In genomic region chr17:26658854-26659572, GRCm38 (mm10) we compare ENCODE assay signal across 19 mouse cellular contexts. TPM values are rescaled to one million over a fixed set of nuclear protein-coding genes. Genes with fewer than 3 reads are reported as not detected.
A peak's percentile ranks its signal among the peaks of the same experiment; 100 is the strongest.
DNase-seq lines count a peak whose midpoint lies in the region; ATAC-seq and TF ChIP-seq lines count a peak whose summit lies in the region.
"Had no signal": no experiment of that assay in that cellular context is flagged by ENCODE, and none has a peak within 500 bp of the region (broad histone marks: within the 10 kb centered on the region; RNA-seq: fewer than 3 reads in every experiment).

No protein-coding gene starts in this region.

- H3K36me3 ChIP-seq in heart, embryonic 14.5 days (ENCODE audit: control insufficient read depth, insufficient read depth, low read length) = peaks cover 33% of the 10 kb centered on the region
- H3K36me3 ChIP-seq in lung, postnatal 0 days (ENCODE audit: insufficient read depth, low read length) = 0 out of 2 replicates have a peak, but pooled peaks cover 5% of the 10 kb centered on the region
- no peaks in the 10 kb centered on the region; the same call in 1 of the 2 replicates for H3K36me3 ChIP-seq in forebrain, embryonic 11.5 days (ENCODE audit: control insufficient read depth, insufficient read depth, low read length)

- H3K27me3 ChIP-seq in cerebellum, adult 2 months (ENCODE audit: control insufficient read depth, insufficient read depth, low read length) = no peaks in the 10 kb centered on the region
- no peaks in the 10 kb centered on the region for H3K27me3 ChIP-seq in heart, embryonic 14.5 days (ENCODE audit: control insufficient read depth, insufficient read depth, low read length)
- H3K27me3 ChIP-seq in lung, postnatal 0 days (replicated peaks; ENCODE audit: insufficient read depth, low read length) = no peaks in the 10 kb centered on the region
- no peaks in the 10 kb centered on the region for H3K27me3 ChIP-seq in forebrain, embryonic 11.5 days (ENCODE audit: control insufficient read depth, insufficient read depth, low read length)
- H3K27me3 ChIP-seq: embryonic facial prominence, embryonic 15.5 days; limb, embryonic 12.5 days; midbrain, embryonic 15.5 days; neural tube, embryonic 12.5 days had no signal

- H3K27ac ChIP-seq in cerebellum, adult 2 months (ENCODE audit: insufficient read depth, low read length) = 0 out of 2 replicates have a peak overlapping the region, but pooled peaks have one; percentile 16
- peak overlapping the region; percentile 20 to 46 for H3K27ac ChIP-seq in heart, embryonic 14.5 days (replicated peaks in 1 of 2; ENCODE audit: control insufficient read depth in 1 of 2, insufficient read depth in 1 of 2, low read depth in 2 of 2, low read length in 2 of 2)
- H3K27ac ChIP-seq in lung, postnatal 0 days (ENCODE audit: low read length) = no peak overlapping the region
- no peak overlapping the region for H3K27ac ChIP-seq in forebrain, embryonic 11.5 days (ENCODE audit: low read depth, low read length)
- H3K27ac ChIP-seq: embryonic facial prominence, embryonic 15.5 days; hindbrain, postnatal 0 days; limb, embryonic 12.5 days; lung, embryonic 15.5 days; midbrain, embryonic 15.5 days; neural tube, embryonic 12.5 days had no signal

- no peak for TF ChIP-seq CTCF in cerebellum, adult 2 months (IDR thresholded peaks at IDR 0.05; ENCODE audit: borderline replicate concordance, insufficient read depth, low read depth, low read length)
- TF ChIP-seq CTCF in lung, postnatal 0 days (IDR thresholded peaks at IDR 0.05) = no peak
- TF ChIP-seq CTCF in lung, adult 2 months (IDR thresholded peaks at IDR 0.05; ENCODE audit: insufficient read depth, low read length) = no peak

- H3K9me3 ChIP-seq in heart, embryonic 14.5 days (ENCODE audit: control insufficient read depth, low read length) = no peaks in the 10 kb centered on the region
- no peaks in the 10 kb centered on the region for H3K9me3 ChIP-seq in lung, postnatal 0 days (ENCODE audit: low read length)
- H3K9me3 ChIP-seq in forebrain, embryonic 11.5 days (ENCODE audit: control insufficient read depth, low read length) = no peaks in the 10 kb centered on the region
- H3K9me3 ChIP-seq: embryonic facial prominence, embryonic 15.5 days; limb, embryonic 12.5 days; lung, embryonic 15.5 days; midbrain, embryonic 15.5 days; neural tube, embryonic 12.5 days had no signal

- peak; percentile 24; the same call in 1 of the 2 replicates for TF ChIP-seq EP300 in lung, postnatal 0 days (IDR thresholded peaks at IDR 0.05)

- no peak for TF ChIP-seq POLR2A in cerebellum, adult 2 months (IDR thresholded peaks at IDR 0.05; ENCODE audit: borderline replicate concordance, insufficient read depth, low read length)
- TF ChIP-seq POLR2A in lung, adult 2 months (IDR thresholded peaks at IDR 0.05; ENCODE audit: borderline replicate concordance, extremely low read depth, low read depth, low read length) = no peak

- 18% methylated on average over 21 of the region's 21 CpGs for WGBS in cerebellum, adult 2 months
- WGBS in heart, embryonic 14.5 days = 19% methylated on average over 20 of the region's 21 CpGs
- 26% methylated on average over 21 of the region's 21 CpGs for WGBS in lung, postnatal 0 days
- 30% methylated on average over 21 of the region's 21 CpGs for WGBS in lung, adult 2 months
- WGBS in forebrain, embryonic 11.5 days = 59% methylated on average over 18 of the region's 21 CpGs

- H3K9ac ChIP-seq in heart, embryonic 14.5 days (ENCODE audit: low read length) = peak overlapping the region; percentile 25; the same call in 1 of the 2 replicates
- no peak overlapping the region for H3K9ac ChIP-seq in lung, postnatal 0 days (replicated peaks; ENCODE audit: low read depth)
- H3K9ac ChIP-seq in forebrain, embryonic 11.5 days (ENCODE audit: low read length) = no peak overlapping the region
- H3K9ac ChIP-seq: embryonic facial prominence, embryonic 15.5 days; forebrain, postnatal 0 days; limb, embryonic 12.5 days; lung, embryonic 15.5 days; midbrain, embryonic 15.5 days; neural tube, embryonic 12.5 days had no signal

- no peak for ATAC-seq in heart, embryonic 14.5 days (ENCODE audit: insufficient number of reproducible peaks, insufficient read depth, low FRiP score, low read depth)
- peak; percentile 21 for ATAC-seq in lung, postnatal 0 days
- ATAC-seq in forebrain, embryonic 11.5 days (replicated peaks; ENCODE audit: low FRiP score) = no peak
- ATAC-seq: forebrain, postnatal 0 days; hindbrain, postnatal 0 days had no signal

- H3K4me3 ChIP-seq in cerebellum, adult 2 months (replicated peaks; ENCODE audit: insufficient read depth, low read depth, low read length) = no peak overlapping the region
- H3K4me3 ChIP-seq in heart, embryonic 14.5 days (ENCODE audit: control insufficient read depth in 1 of 2, insufficient read depth in 1 of 2, low read depth in 1 of 2, low read length in 2 of 2) = no peak overlapping the region
- H3K4me3 ChIP-seq in lung, postnatal 0 days (ENCODE audit: low read depth, low read length) = no peak overlapping the region
- H3K4me3 ChIP-seq in lung, adult 2 months (replicated peaks; ENCODE audit: extremely low read depth, low read depth, low read length) = no peak overlapping the region
- no peak overlapping the region for H3K4me3 ChIP-seq in forebrain, embryonic 11.5 days (ENCODE audit: low read depth, low read length)
- H3K4me3 ChIP-seq: embryonic facial prominence, embryonic 15.5 days; limb, embryonic 12.5 days; lung, embryonic 15.5 days; midbrain, embryonic 15.5 days; neural tube, embryonic 12.5 days had no signal

- H3K4me1 ChIP-seq in cerebellum, adult 2 months (ENCODE audit: control insufficient read depth, insufficient read depth, low read length) = peaks cover 13% of the 10 kb centered on the region
- H3K4me1 ChIP-seq in heart, embryonic 14.5 days (ENCODE audit: control insufficient read depth in 2 of 2, insufficient read depth in 2 of 2, low read length in 2 of 2) = peaks cover 10 to 17% of the 10 kb centered on the region in 2 experiments
- H3K4me1 ChIP-seq in lung, postnatal 0 days (ENCODE audit: insufficient read depth, low read depth, low read length) = peaks cover 5% of the 10 kb centered on the region; the same call in 1 of the 2 replicates
- H3K4me1 ChIP-seq in lung, adult 2 months (ENCODE audit: control insufficient read depth, insufficient read depth, low read length) = peaks cover 4% of the 10 kb centered on the region; the same call in 1 of the 2 replicates
- H3K4me1 ChIP-seq in forebrain, embryonic 11.5 days (replicated peaks; ENCODE audit: control insufficient read depth, insufficient read depth, low read length) = 0 out of 2 replicates have a peak, but pooled peaks cover 3% of the 10 kb centered on the region

- intact Hi-C loops in heart, postnatal 10 days (cut with DNase I) = no loop called here

- DNase-seq in cerebellum, adult 2 months = peak; percentile 29 to 41
- DNase-seq in cerebellum, adult 18-20 months = no peak
- no peak for DNase-seq in heart, postnatal 10 days
- peak; percentile 44 for DNase-seq in lung, postnatal 0 days (ENCODE audit: low spot score)
- no peak for DNase-seq in lung, adult 2 months
- peak; percentile 28 to 59 for DNase-seq in lung, postnatal 4 days
- no peak for DNase-seq in forebrain, embryonic 11.5 days (ENCODE audit: low spot score)
- DNase-seq: cerebellum, adult 8-10 months; forebrain, postnatal 0 days; gastrocnemius, postnatal 25 days; kidney, postnatal 10 days; right cerebral cortex, adult 18-20 months had no signal

- peak overlapping the region; percentile 39 for H3K4me2 ChIP-seq in heart, embryonic 14.5 days (ENCODE audit: low read length)
- H3K4me2 ChIP-seq in lung, postnatal 0 days (replicated peaks; ENCODE audit: low read depth, low read length) = no peak overlapping the region
- H3K4me2 ChIP-seq in forebrain, embryonic 11.5 days (ENCODE audit: low read depth, low read length, severe bottlenecking) = no peak overlapping the region
- H3K4me2 ChIP-seq: embryonic facial prominence, embryonic 15.5 days; limb, embryonic 12.5 days; lung, embryonic 15.5 days; midbrain, embryonic 15.5 days; neural tube, embryonic 12.5 days had no signal

RNA-seq across cellular contexts. Expression of gene Atp6v0e, which starts 4.0 kb away (rescaled TPM):
- 99.8 and 105 TPM in 2 replicates for polyA plus RNA-seq in cerebellum, adult 2 months (2012; rRNA removed)
- polyA plus RNA-seq in heart, embryonic 14.5 days (2014; fragmentation: Nextera tagmentation; extraction: Ambion mirVana) = 227 and 228 TPM in 2 replicates
- total RNA-seq in heart, postnatal 10 days (2021) = 10 to 100 TPM; 87.1 to 87.8 TPM
- polyA plus RNA-seq in lung, postnatal 0 days (2015; fragmentation: Nextera tagmentation; extraction: Ambion mirVana) = 330 and 382 TPM in 2 replicates
- polyA plus RNA-seq in lung, adult 2 months (2012; rRNA removed) = 194 and 219 TPM in 2 replicates
- 87.3 and 94.7 TPM in 2 replicates for polyA plus RNA-seq in forebrain, embryonic 11.5 days (2014; fragmentation: Nextera tagmentation; extraction: Ambion mirVana)

RNA-seq across cellular contexts. Expression of gene Crebrf, which starts 56.4 kb away (rescaled TPM):
- 20.2 and 21.1 TPM in 2 replicates for polyA plus RNA-seq in cerebellum, adult 2 months (2012; rRNA removed)
- 6.8 and 8.3 TPM in 2 replicates for polyA plus RNA-seq in heart, embryonic 14.5 days (2014; fragmentation: Nextera tagmentation; extraction: Ambion mirVana)
- total RNA-seq in heart, postnatal 10 days (2021) = 10 to 100 TPM; 31.8 to 36.0 TPM
- polyA plus RNA-seq in lung, postnatal 0 days (2015; fragmentation: Nextera tagmentation; extraction: Ambion mirVana) = 37.2 and 38.7 TPM in 2 replicates
- 5.7 and 10.5 TPM in 2 replicates for polyA plus RNA-seq in lung, adult 2 months (2012; rRNA removed)
- 2.8 TPM in 2 replicates for polyA plus RNA-seq in forebrain, embryonic 11.5 days (2014; fragmentation: Nextera tagmentation; extraction: Ambion mirVana)

Comparison
In these comparisons a context has a peak if more than half of its experiments do, and no peak if none do; other contexts are left out.
1. DNase-seq: peak in cerebellum, adult 2 months (2 of 2), lung, postnatal 0 days (single experiment) and lung, postnatal 4 days (2 of 2); none in cerebellum, adult 18-20 months (0 of 2), heart, postnatal 10 days (0 of 2), lung, adult 2 months (single experiment) and forebrain, embryonic 11.5 days (single experiment).
2. H3K27ac ChIP-seq: peak in cerebellum, adult 2 months (single experiment) and heart, embryonic 14.5 days (2 of 2); none in lung, postnatal 0 days (single experiment) and forebrain, embryonic 11.5 days (single experiment).